Mouse (Mus musculus): ENCODE measurements at regions not wholly inside any gene's neighbourhood (a gene's known extent, or its start where the extent isn't known, plus 50 kb on each side); places are given as distances from the start of the nearest gene placed in this dataset.

- TF ChIP-seq CTCF (IDR thresholded peaks at IDR 0.05; ENCODE audit: low read depth) (no peak), EP300 (IDR thresholded peaks at IDR 0.05; ENCODE audit: low read depth) (no peak)
These were observed 109.2 kb upstream of the Cxcr4 start for GRCm38 (mm10) chr1:128701326-128701725.

Measured in liver, embryonic 14.5 days (tissue).